Mouse (Mus musculus) thymus, adult 2 months (tissue): ENCODE measurements around the gene Map4k4.

Experiments used
- CTCF ChIP-seq: fragments of 200-500 bp; IDR thresholded peaks from 2 replicates; pipeline ENCODE4 v1.5.1; 2012; ENCODE audit warnings: mild to moderate bottlenecking, control low read depth, low read length, moderate library complexity, borderline replicate concordance; ENCODE audit not compliant: control insufficient read depth, poor library complexity, insufficient read depth; ENCODE audit errors: extremely low read depth
- POLR2A ChIP-seq: fragments of 200-500 bp; IDR thresholded peaks from 2 replicates; pipeline ENCODE4 v1.6.1; 2012; ENCODE audit warnings: mild to moderate bottlenecking, low read length, control low read depth, moderate library complexity; ENCODE audit not compliant: control insufficient read depth, poor library complexity, insufficient read depth; ENCODE audit errors: extremely low read depth

DNA sequence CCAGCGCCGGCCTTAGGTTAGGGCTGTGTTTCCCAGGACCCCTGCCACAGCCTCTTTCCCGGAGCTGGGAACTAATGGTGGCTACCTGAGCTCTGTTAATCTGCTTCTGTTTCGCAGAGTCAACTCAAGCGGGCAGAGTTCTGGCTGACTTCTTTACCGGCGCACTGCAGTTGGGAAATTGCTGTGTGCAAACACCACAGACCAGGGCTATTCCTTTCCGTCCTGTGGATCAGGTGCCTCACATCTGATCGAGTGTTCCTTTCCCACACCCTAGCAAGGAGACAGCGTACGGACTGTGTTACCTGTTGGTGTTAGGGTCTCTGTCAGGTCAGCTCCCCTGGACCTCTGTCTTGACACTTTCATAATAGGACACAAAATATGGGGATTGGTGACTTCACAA, 157.3 kb downstream of the Map4k4 start:
- TF ChIP-seq POLR2A (no peak), CTCF (no peak)
